Mouse (Mus musculus) CH12.LX (cell line): ENCODE measurements around the gene Mrpl54. TPM values are rescaled to one million over a fixed set of nuclear protein-coding genes. Genes with fewer than 3 reads are reported as not detected.

Experiments used
- DNase-seq: peaks from one replicate; pipeline ENCODE4 v3.0.0-alpha.2; 2013; ENCODE audit errors: extremely low read depth
- H3K27ac ChIP-seq: 2 replicates; pipeline ENCODE4 v1.5.1; 2012; ENCODE audit warnings: low read depth, mild to moderate bottlenecking, control low read depth, moderate library complexity; ENCODE audit not compliant: insufficient read depth
- H3K27me3 ChIP-seq: replicated peaks from 2 replicates; pipeline ENCODE3; 2012; ENCODE audit warnings: inconsistent platforms
- H3K36me3 ChIP-seq, 2 experiments: replicated peaks in 1 of 2; 2 replicates each; pipeline versions ENCODE3 to v1.6.1; 2012; ENCODE audit warnings: inconsistent platforms in 1 of 2, low read length in 1 of 2, mild to moderate bottlenecking in 1 of 2, mixed read lengths in 1 of 2, moderate library complexity in 1 of 2; ENCODE audit not compliant: control insufficient read depth in 1 of 2, insufficient read depth in 1 of 2
- H3K4me1 ChIP-seq, 2 experiments: 2 replicates each; pipeline ENCODE4 v1.6.1; 2012; ENCODE audit warnings: inconsistent platforms in 1 of 2, moderate library complexity in 1 of 2; ENCODE audit not compliant: insufficient read depth in 2 of 2, control insufficient read depth in 1 of 2
- H3K4me2 ChIP-seq: 2 replicates; pipeline ENCODE4 v1.6.1; 2012; ENCODE audit warnings: low read depth, mild to moderate bottlenecking, control low read depth; ENCODE audit not compliant: poor library complexity, insufficient read depth, severe bottlenecking
- H3K4me3 ChIP-seq, 3 experiments: fragments of 150-350 bp in 1 of 3; sonication (generic) in 1 of 3; replicated peaks in 1 of 3; 2 replicates each; pipeline versions ENCODE3 to v1.5.1; 2011 to 2012; ENCODE audit warnings: low read depth in 2 of 3, low read length in 2 of 3, mild to moderate bottlenecking in 2 of 3, moderate library complexity in 2 of 3, control low read depth in 1 of 3, improper control_type of control experiment in 1 of 3, inconsistent platforms in 1 of 3, mixed read lengths in 1 of 3; ENCODE audit not compliant: poor library complexity in 1 of 3
- H3K79me2 ChIP-seq: replicated peaks from 2 replicates; pipeline ENCODE4 v1.6.1; 2012; ENCODE audit warnings: mild to moderate bottlenecking, moderate library complexity; ENCODE audit not compliant: control insufficient read depth, poor library complexity, insufficient read depth, severe bottlenecking; ENCODE audit errors: extremely low read depth
- H3K9ac ChIP-seq: 2 replicates; pipeline ENCODE4 v1.6.1; 2012; ENCODE audit warnings: low read depth, mild to moderate bottlenecking, control low read depth, moderate library complexity; ENCODE audit not compliant: insufficient read depth
- H3K9me3 ChIP-seq: replicated peaks from 2 replicates; pipeline ENCODE3; 2012; ENCODE audit warnings: low read length, inconsistent platforms, mixed read lengths
- BHLHE40 ChIP-seq: IDR thresholded peaks from 2 replicates; pipeline ENCODE4 v1.6.1; 2011; ENCODE audit warnings: mild to moderate bottlenecking, low read depth, low read length, improper control_type of control experiment
- CTCF ChIP-seq, 2 experiments: IDR thresholded peaks in 1 of 2; conservative IDR thresholded peaks in 1 of 2; 2 replicates each; pipeline ENCODE4 v1.5.1; 2011 to 2012; ENCODE audit warnings: low read depth in 2 of 2, low read length in 2 of 2, improper control_type of control experiment in 1 of 2, inconsistent platforms in 1 of 2, mild to moderate bottlenecking in 1 of 2, moderate library complexity in 1 of 2
- ELF1 ChIP-seq: IDR thresholded peaks from 2 replicates; pipeline ENCODE4 v1.6.1; 2014; ENCODE audit warnings: low read depth, mild to moderate bottlenecking, inconsistent platforms, low read length, improper control_type of control experiment
- ETS1 ChIP-seq: conservative IDR thresholded peaks from 2 replicates; pipeline ENCODE4 v1.6.1; 2012; ENCODE audit warnings: low read depth, mild to moderate bottlenecking, inconsistent platforms, low read length, improper control_type of control experiment, moderate library complexity
- KAT2A ChIP-seq: IDR thresholded peaks from 2 replicates; pipeline ENCODE4 v1.6.1; 2012; ENCODE audit warnings: low read length, improper control_type of control experiment, inconsistent platforms; ENCODE audit not compliant: insufficient replicate concordance
- MAX ChIP-seq: IDR thresholded peaks from 2 replicates; pipeline ENCODE4 v1.6.1; 2011; ENCODE audit warnings: low read length, improper control_type of control experiment
- MAZ ChIP-seq: IDR thresholded peaks from 2 replicates; pipeline ENCODE4 v1.6.1; 2012; ENCODE audit warnings: low read depth, mild to moderate bottlenecking, inconsistent platforms, low read length, improper control_type of control experiment, moderate library complexity
- MEF2A ChIP-seq: IDR thresholded peaks from 2 replicates; pipeline ENCODE4 v1.6.1; 2014; ENCODE audit warnings: low read depth, mild to moderate bottlenecking, inconsistent platforms, low read length, improper control_type of control experiment, borderline replicate concordance
- MXI1 ChIP-seq: IDR thresholded peaks from 2 replicates; pipeline ENCODE4 v1.6.1; 2011; ENCODE audit warnings: mild to moderate bottlenecking, low read depth, low read length, improper control_type of control experiment
- MYC ChIP-seq: IDR thresholded peaks from 2 replicates; pipeline ENCODE4 v1.6.1; 2011; ENCODE audit warnings: low read depth, mild to moderate bottlenecking, improper control_type of control experiment, low read length
- NELFE ChIP-seq: IDR thresholded peaks from 2 replicates; pipeline ENCODE4 v1.6.1; 2011; ENCODE audit warnings: low read depth, low read length, improper control_type of control experiment
- NRF1 ChIP-seq: IDR thresholded peaks from 2 replicates; pipeline ENCODE4 v1.6.1; 2014; ENCODE audit warnings: low read depth, mild to moderate bottlenecking, inconsistent platforms, low read length, improper control_type of control experiment, moderate library complexity
- PAX5 ChIP-seq: IDR thresholded peaks from 2 replicates; pipeline ENCODE4 v1.6.1; 2012; ENCODE audit warnings: low read length, inconsistent platforms, mixed read lengths
- POLR2AphosphoS2 ChIP-seq: IDR thresholded peaks from 2 replicates; pipeline ENCODE4 v1.6.1; 2011; ENCODE audit warnings: low read depth, low read length, improper control_type of control experiment
- RAD21 ChIP-seq: IDR thresholded peaks from 2 replicates; pipeline ENCODE4 v1.6.1; 2011; ENCODE audit warnings: low read depth, mild to moderate bottlenecking, low read length, improper control_type of control experiment, moderate library complexity
- RCOR1 ChIP-seq: conservative IDR thresholded peaks from 2 replicates; pipeline ENCODE4 v1.6.1; 2012; ENCODE audit warnings: low read depth, mild to moderate bottlenecking, inconsistent platforms, low read length, improper control_type of control experiment
- SMC3 ChIP-seq: IDR thresholded peaks from 2 replicates; pipeline ENCODE4 v1.6.1; 2011; ENCODE audit warnings: low read depth, low read length, improper control_type of control experiment
- TBP ChIP-seq: conservative IDR thresholded peaks from 2 replicates; pipeline ENCODE4 v1.6.1; 2011; ENCODE audit warnings: low read depth, low read length, improper control_type of control experiment
- UBTF ChIP-seq: IDR thresholded peaks from 2 replicates; pipeline ENCODE4 v1.6.1; 2012; ENCODE audit warnings: low read depth, mild to moderate bottlenecking, inconsistent platforms, low read length, improper control_type of control experiment, moderate library complexity
- USF1 ChIP-seq: IDR thresholded peaks from 2 replicates; pipeline ENCODE4 v1.6.1; 2014; ENCODE audit warnings: low read depth, mild to moderate bottlenecking, inconsistent platforms, low read length, improper control_type of control experiment
- USF2 ChIP-seq: conservative IDR thresholded peaks from 2 replicates; pipeline ENCODE4 v1.6.1; 2011; ENCODE audit warnings: low read depth, low read length, improper control_type of control experiment
- ZC3H11A ChIP-seq: IDR thresholded peaks from 2 replicates; pipeline ENCODE4 v1.6.1; 2012; ENCODE audit warnings: low read depth, mild to moderate bottlenecking, inconsistent platforms, low read length, improper control_type of control experiment
- ZKSCAN1 ChIP-seq: IDR thresholded peaks from 2 replicates; pipeline ENCODE4 v1.6.1; 2012; ENCODE audit warnings: low read depth, inconsistent platforms, low read length, improper control_type of control experiment, borderline replicate concordance
- dilution Hi-C: fragments of 300-500 bp; cut with MboI; formaldehyde crosslinking; loops from 2 replicates; pipeline ENCODE4 v1.14.3; 2020; ENCODE audit warnings: low sequenced_read_pairs; ENCODE audit not compliant: extremely low pct_unique_long_range_greater_than_20kb, extremely low pct_ligation_motif_present
- in situ Hi-C: fragments of 300-500 bp; cut with MboI; formaldehyde crosslinking; loops from 3 replicates; pipeline ENCODE4 v1.14.3; 2019; ENCODE audit warnings: low sequenced_read_pairs, low pct_ligation_motif_present, low pct_unique_long_range_greater_than_20kb, mixed read lengths
- polyA plus RNA-seq: library from polyadenylated mRNA; unstranded; fragments of >175 nt; gene quantifications from 2 replicates; pipeline ENCODE4 v1.2.1, GENCODE M21; 2012; ENCODE audit warnings: low read depth; ENCODE audit not compliant: insufficient read length
- total RNA-seq, 2 experiments: library from RNA; depleted of rRNA; stranded (reverse); fragments of 300-350 nt in 1 of 2; fragments of >200 nt in 1 of 2; gene quantifications; 2 replicates each; pipeline ENCODE4 v1.2.3; 2012 to 2014

The Mrpl54 gene
- total and polyA plus RNA-seq, 3 experiments: 104 to 167 (median 128) TPM

DNA sequence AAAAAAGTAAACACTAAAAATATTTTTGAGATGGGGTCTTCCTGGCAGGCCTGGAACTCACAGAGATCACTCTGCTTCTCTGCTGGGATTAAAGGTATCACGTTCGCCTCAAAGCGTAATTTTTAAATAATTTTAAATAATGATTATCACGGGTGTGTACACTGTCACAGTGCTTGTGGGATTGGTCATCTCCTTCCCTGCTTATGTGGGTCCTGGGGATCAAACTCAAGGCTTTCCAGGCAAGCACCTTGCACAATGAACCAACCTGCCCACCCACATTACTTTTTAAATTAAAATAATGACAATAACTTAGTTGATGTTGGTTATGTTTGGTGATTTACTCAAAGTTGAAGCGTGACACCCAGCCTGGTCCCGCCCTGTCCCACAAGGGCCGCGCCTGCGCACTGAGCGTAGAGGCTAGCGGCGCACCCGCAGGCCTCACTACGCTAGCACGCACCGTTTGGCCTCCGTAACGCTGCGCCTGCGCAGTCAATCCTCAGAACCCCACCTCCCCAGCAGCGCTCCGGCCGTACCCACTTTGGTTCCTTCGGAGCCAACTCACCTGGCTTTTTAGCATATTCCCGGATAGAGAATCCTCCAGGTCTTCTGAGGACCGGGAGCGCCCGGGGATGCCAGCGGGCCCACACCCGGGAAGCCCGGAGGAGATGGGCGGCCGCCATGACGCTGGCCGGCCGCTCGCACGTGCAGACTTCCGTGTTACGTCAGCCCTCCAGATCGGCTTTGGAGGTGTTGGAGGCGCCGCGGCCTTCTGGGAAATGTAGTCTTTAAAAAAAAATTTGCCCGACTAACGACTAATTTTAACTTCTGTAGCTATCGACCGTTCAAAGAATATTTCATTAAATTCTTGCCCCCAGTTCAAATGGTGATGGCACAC is at the start of gene Mrpl54, which contains the start of gene Apba3 (continued):
- TF ChIP-seq NELFE: peak; percentile 85

DNA sequence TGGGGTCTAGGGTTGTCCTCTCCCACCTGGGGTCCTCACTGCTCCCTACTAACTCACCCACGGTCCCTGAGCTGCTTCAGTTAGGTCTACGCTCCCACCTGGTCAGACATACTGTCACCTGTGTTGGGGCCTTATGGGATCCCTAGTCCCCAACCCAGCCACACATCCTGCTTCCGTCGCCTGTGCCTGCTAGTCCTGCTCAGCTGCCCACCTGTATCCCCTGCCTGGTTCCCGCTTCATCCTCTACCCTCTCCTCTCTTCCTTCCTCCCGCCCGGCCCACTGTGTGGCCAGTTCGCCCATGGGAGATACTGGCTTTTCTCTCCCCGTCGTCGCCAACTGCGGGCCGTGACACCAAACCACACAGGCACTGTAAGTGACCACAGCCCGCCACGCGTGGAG is 48.9 kb upstream of the Mrpl54 start:
- Histone ChIP-seq H3K9ac (no peak overlapping the region), H3K9me3 (no peaks in the 10 kb centered on the region), H3K4me1 (peaks cover 10 to 23% of the 10 kb centered on the region in 2 experiments; a peak in 3 of 4 replicates), H3K4me3 (no peak overlapping the region), H3K27ac (no peak overlapping the region), H3K27me3 (no peaks in the 10 kb centered on the region), H3K79me2 (no peaks in the 10 kb centered on the region), H3K36me3 (peaks cover 75 to 89% of the 10 kb centered on the region in 2 experiments), H3K4me2 (no peak overlapping the region)
- dilution Hi-C loops (no loop called here), in situ Hi-C loops (no loop called here)
- DNase-seq: no peak
- TF ChIP-seq ZC3H11A (no peak), SMC3 (no peak), USF1 (no peak), NRF1 (no peak), ZKSCAN1 (no peak), MXI1 (no peak), CTCF (conservative IDR thresholded peaks at IDR 0.05 in 1 of 2, IDR thresholded peaks at IDR 0.05 in 1 of 2; ENCODE audit: low read depth in 2 of 2, low read length in 2 of 2) (no peak), POLR2AphosphoS2 (no peak), ELF1 (no peak), USF2 (no peak), ETS1 (no peak), MAZ (no peak), RCOR1 (no peak), BHLHE40 (no peak), KAT2A (no peak), UBTF (no peak)

DNA sequence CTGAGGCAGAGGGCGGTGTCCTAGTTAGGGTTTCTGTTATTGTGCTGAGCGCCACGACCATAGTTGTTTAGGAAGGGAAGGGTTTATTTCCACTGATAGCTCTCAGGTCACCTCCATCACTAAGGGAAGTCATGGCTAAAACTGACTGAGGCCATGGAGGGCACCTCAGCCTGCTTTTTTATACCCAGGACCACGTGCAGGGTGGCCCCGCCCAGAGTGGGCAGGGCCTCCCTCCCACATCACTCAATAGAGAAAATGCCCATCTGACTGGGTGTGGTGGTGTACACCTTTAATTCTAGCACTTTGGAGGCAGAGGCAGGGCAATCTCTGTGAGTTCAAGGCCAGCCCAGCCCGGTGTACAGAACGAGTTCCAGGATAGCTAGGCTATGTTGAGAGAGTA is 47.5 kb upstream of the Mrpl54 start:
- H3K27ac ChIP-seq: no peak overlapping the region
- in situ Hi-C loops: no loop called here
- peaks cover 84 to 100% of the 10 kb centered on the region in 2 experiments for H3K36me3 ChIP-seq
- no peaks in the 10 kb centered on the region for H3K27me3 ChIP-seq
- peaks cover 6 to 25% of the 10 kb centered on the region in 2 experiments; a peak in 3 of 4 replicates for H3K4me1 ChIP-seq
- H3K9me3 ChIP-seq: no peaks in the 10 kb centered on the region
- no peak overlapping the region for H3K9ac ChIP-seq
- TF ChIP-seq SMC3 (no peak), KAT2A (no peak), TBP (no peak), RAD21 (no peak), MEF2A (no peak), PAX5 (no peak), MAX (no peak), MAZ (no peak), RCOR1 (no peak), MYC (no peak)
- no peaks in the 10 kb centered on the region for H3K79me2 ChIP-seq
- H3K4me3 ChIP-seq: no peak overlapping the region
- dilution Hi-C loops: no loop called here
- DNase-seq: no peak
- no peak overlapping the region for H3K4me2 ChIP-seq
